Mouse (Mus musculus): ENCODE results near the gene Cmtr1. TPM values are rescaled to one million over a fixed set of nuclear protein-coding genes. Genes with fewer than 3 reads are reported as not detected.

The Cmtr1 gene
- total and polyA plus RNA-seq, 3 experiments: 47.3 to 99.6 (median 77.9) TPM

- TF ChIP-seq ETS1 (IDR thresholded peaks at IDR 0.05; ENCODE audit: low read depth, low read length) (no peak), SMC3 (IDR thresholded peaks at IDR 0.05; ENCODE audit: low read depth, low read length) (no peak), MEF2A (IDR thresholded peaks at IDR 0.05; ENCODE audit: extremely low read depth, insufficient replicate concordance, low read depth, low read length, poor library complexity, severe bottlenecking) (no peak), HCFC1 (IDR thresholded peaks at IDR 0.05; ENCODE audit: low read depth, low read length) (no peak), MAZ (IDR thresholded peaks at IDR 0.05; ENCODE audit: low read depth, low read length) (no peak), TBP (IDR thresholded peaks at IDR 0.05; ENCODE audit: low read depth, low read length) (no peak), ZC3H11A (IDR thresholded peaks at IDR 0.05; ENCODE audit: low read depth, low read length) (no peak), USF2 (IDR thresholded peaks at IDR 0.05; ENCODE audit: borderline replicate concordance in 1 of 2, insufficient read depth in 1 of 2, low read depth in 1 of 2, low read length in 2 of 2) (no peak), TCF12 (IDR thresholded peaks at IDR 0.05; ENCODE audit: low read depth, low read length) (no peak), SIN3A (IDR thresholded peaks at IDR 0.05; ENCODE audit: low read length) (no peak), ELF1 (IDR thresholded peaks at IDR 0.05; ENCODE audit: low read depth, low read length) (no peak), GATA1 (IDR thresholded peaks at IDR 0.05; ENCODE audit: low read depth, low read length) (no peak), CTCF (IDR thresholded peaks at IDR 0.05 in 2 of 3, conservative IDR thresholded peaks at IDR 0.05 in 1 of 3; ENCODE audit: control insufficient read depth in 1 of 3, insufficient read depth in 1 of 3, low read depth in 2 of 3, low read length in 3 of 3, poor library complexity in 1 of 3, severe bottlenecking in 1 of 3) (no peak), RCOR1 (IDR thresholded peaks at IDR 0.05; ENCODE audit: low read depth, low read length) (no peak), GABPA (IDR thresholded peaks at IDR 0.05; ENCODE audit: low read depth, low read length) (no peak), KAT2A (conservative IDR thresholded peaks at IDR 0.05; ENCODE audit: low read depth, low read length) (no peak), ZNF384 (IDR thresholded peaks at IDR 0.05; ENCODE audit: low read depth, low read length) (no peak), CHD1 (IDR thresholded peaks at IDR 0.05; ENCODE audit: low read depth, low read length) (no peak), MAFK (IDR thresholded peaks at IDR 0.05; ENCODE audit: borderline replicate concordance, low read depth, low read length) (no peak)
- no peaks in the 10 kb centered on the region for H3K9me3 ChIP-seq (replicated peaks; ENCODE audit: insufficient read depth, low read length)
- peaks cover 23 to 29% of the 10 kb centered on the region in 2 experiments for H3K4me1 ChIP-seq (ENCODE audit: control insufficient read depth in 1 of 2, insufficient read depth in 2 of 2, low read length in 2 of 2)
- H3K27ac ChIP-seq (ENCODE audit: control insufficient read depth, low read depth, low read length): no peak overlapping the region
- H3K4me3 ChIP-seq (ENCODE audit: control insufficient read depth in 1 of 2, insufficient read depth in 1 of 2, low read depth in 2 of 2, low read length in 2 of 2): no peak overlapping the region
- H3K9ac ChIP-seq (ENCODE audit: control insufficient read depth, low read depth, low read length, poor library complexity, severe bottlenecking): no peak overlapping the region
- H3K27me3 ChIP-seq (ENCODE audit: control insufficient read depth in 1 of 2, insufficient read depth in 2 of 2, low read length in 2 of 2): no peaks in the 10 kb centered on the region
- DNase-seq (ENCODE audit: low read depth, low spot score): no peak
- H3K36me3 ChIP-seq (ENCODE audit: control insufficient read depth in 1 of 2, insufficient read depth in 2 of 2, low read length in 2 of 2): peaks cover 17 to 36% of the 10 kb centered on the region in 2 experiments
- no peaks in the 10 kb centered on the region for H3K79me2 ChIP-seq (ENCODE audit: control insufficient read depth, insufficient read depth, low read length, poor library complexity)
These were observed 34.1 kb downstream of the Cmtr1 start for GRCm38 (mm10) chr17:29694516-29694915.

GRCm38 (mm10) chr17:29696940-29697339, 36.5 kb downstream of the Cmtr1 start:
- Histone ChIP-seq H3K27me3 (ENCODE audit: control insufficient read depth in 1 of 2, insufficient read depth in 2 of 2, low read length in 2 of 2) (no peaks in the 10 kb centered on the region), H3K36me3 (ENCODE audit: control insufficient read depth in 1 of 2, insufficient read depth in 2 of 2, low read length in 2 of 2) (peaks cover 13 to 16% of the 10 kb centered on the region in 2 experiments), H3K4me3 (ENCODE audit: control insufficient read depth in 1 of 2, insufficient read depth in 1 of 2, low read depth in 2 of 2, low read length in 2 of 2) (no peak overlapping the region), H3K79me2 (ENCODE audit: control insufficient read depth, insufficient read depth, low read length, poor library complexity) (no peaks in the 10 kb centered on the region), H3K9ac (ENCODE audit: control insufficient read depth, low read depth, low read length, poor library complexity, severe bottlenecking) (no peak overlapping the region), H3K27ac (ENCODE audit: control insufficient read depth, low read depth, low read length) (no peak overlapping the region), H3K4me1 (ENCODE audit: control insufficient read depth in 1 of 2, insufficient read depth in 2 of 2, low read length in 2 of 2) (peaks cover 10% of the 10 kb centered on the region in 2 experiments), H3K9me3 (replicated peaks; ENCODE audit: insufficient read depth, low read length) (no peaks in the 10 kb centered on the region)
- DNase-seq (ENCODE audit: low read depth, low spot score): no peak
- no peak for TF ChIP-seq ZNF384 (IDR thresholded peaks at IDR 0.05; ENCODE audit: low read depth, low read length)
- TF ChIP-seq ZMIZ1 (IDR thresholded peaks at IDR 0.05; ENCODE audit: low read depth, low read length): no peak
- no peak for TF ChIP-seq GABPA (IDR thresholded peaks at IDR 0.05; ENCODE audit: low read depth, low read length)
- TF ChIP-seq HCFC1 (IDR thresholded peaks at IDR 0.05; ENCODE audit: low read depth, low read length): no peak
- no peak for TF ChIP-seq ETS1 (IDR thresholded peaks at IDR 0.05; ENCODE audit: low read depth, low read length)
- TF ChIP-seq MYC (IDR thresholded peaks at IDR 0.05; ENCODE audit: low read depth, low read length): no peak
- TF ChIP-seq SMC3 (IDR thresholded peaks at IDR 0.05; ENCODE audit: low read depth, low read length): no peak
- no peak for TF ChIP-seq E2F4 (IDR thresholded peaks at IDR 0.05; ENCODE audit: borderline replicate concordance, low read depth, low read length)
- no peak for TF ChIP-seq ELF1 (IDR thresholded peaks at IDR 0.05; ENCODE audit: low read depth, low read length)
- TF ChIP-seq SIN3A (IDR thresholded peaks at IDR 0.05; ENCODE audit: low read length): no peak
- no peak for TF ChIP-seq CHD1 (IDR thresholded peaks at IDR 0.05; ENCODE audit: low read depth, low read length)
- TF ChIP-seq TAL1 (IDR thresholded peaks at IDR 0.05; ENCODE audit: low read length): no peak
- no peak for TF ChIP-seq GATA1 (IDR thresholded peaks at IDR 0.05; ENCODE audit: low read depth, low read length)
- TF ChIP-seq MYB (IDR thresholded peaks at IDR 0.05; ENCODE audit: low read depth, low read length): no peak
- TF ChIP-seq NELFE (IDR thresholded peaks at IDR 0.05; ENCODE audit: low read depth, low read length): no peak
- no peak for TF ChIP-seq MEF2A (IDR thresholded peaks at IDR 0.05; ENCODE audit: extremely low read depth, insufficient replicate concordance, low read depth, low read length, poor library complexity, severe bottlenecking)
